Mouse (Mus musculus): ENCODE measurements around the gene Pygo1.

DNA sequence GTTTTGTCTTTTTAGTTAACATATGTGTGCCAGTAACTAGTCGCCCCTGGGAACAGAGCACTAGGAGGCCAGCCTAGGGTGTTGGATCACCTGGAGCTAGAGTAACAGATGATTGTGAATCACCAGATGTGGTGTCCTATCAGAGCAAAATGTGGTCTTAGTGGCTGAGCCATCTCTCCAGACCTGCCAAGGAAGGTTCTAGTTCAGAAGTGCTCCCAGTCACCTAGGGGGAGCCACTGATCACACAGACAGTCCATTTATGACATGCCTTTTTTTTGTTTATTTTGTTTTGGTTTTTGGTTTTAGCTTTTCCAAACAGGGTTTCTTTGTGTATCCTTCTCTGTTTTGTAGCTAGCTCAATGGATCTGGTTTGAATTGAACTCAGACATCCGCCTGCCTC is 14.1 kb upstream of the Pygo1 start:
- no peak for TF ChIP-seq CTCF (IDR thresholded peaks at IDR 0.05; ENCODE audit: control insufficient read depth, insufficient read depth, insufficient read length)
- TF ChIP-seq MYOG (IDR thresholded peaks at IDR 0.05; ENCODE audit: control insufficient read depth, extremely low read depth, insufficient read length), result no peak

Measured in C2C12 (cell line).